Comparison of ENCODE assay signal across 16 mouse cellular contexts in genomic region chr6:89381851-89382250, GRCm38 (mm10).
"Had no signal": no experiment of that assay in that cellular context is flagged by ENCODE, and none has a peak within 500 bp of the region (broad histone marks: within the 10 kb centered on the region; RNA-seq: fewer than 3 reads in every experiment).

No protein-coding gene starts in this region.

- H3K9me3 ChIP-seq: limb, embryonic 15.5 days; midbrain, embryonic 12.5 days; neural tube, embryonic 13.5 days; stomach, embryonic 15.5 days had no signal

- H3K4me3 ChIP-seq: limb, embryonic 15.5 days; midbrain, embryonic 12.5 days; neural tube, embryonic 13.5 days; stomach, embryonic 15.5 days had no signal

- H3K4me1 ChIP-seq: limb, embryonic 15.5 days; midbrain, embryonic 12.5 days; neural tube, embryonic 13.5 days; stomach, embryonic 15.5 days had no signal

- ATAC-seq: lung, postnatal 0 days; midbrain, embryonic 16.5 days had no signal

- H3K4me2 ChIP-seq: limb, embryonic 15.5 days; midbrain, embryonic 12.5 days; neural tube, embryonic 13.5 days; stomach, embryonic 15.5 days had no signal

- H3K36me3 ChIP-seq: limb, embryonic 15.5 days; midbrain, embryonic 12.5 days; neural tube, embryonic 13.5 days; stomach, embryonic 15.5 days had no signal

- DNase-seq: kidney, adult 11 months; kidney, postnatal 14 days; left cerebral cortex, postnatal 4 days; lung, adult 2 months; lung, postnatal 36 days; retina, postnatal 1 day; right cerebral cortex, postnatal 14 days; thymus, adult 2 months; thymus, postnatal 25 days had no signal

- H3K9ac ChIP-seq: limb, embryonic 15.5 days; liver, embryonic 14.5 days; midbrain, embryonic 12.5 days; neural tube, embryonic 13.5 days; stomach, embryonic 15.5 days had no signal

- H3K27me3 ChIP-seq: limb, embryonic 15.5 days; neural tube, embryonic 13.5 days; stomach, embryonic 15.5 days had no signal

- H3K27ac ChIP-seq: limb, embryonic 15.5 days; liver, embryonic 14.5 days; midbrain, embryonic 12.5 days; neural tube, embryonic 13.5 days; stomach, embryonic 15.5 days had no signal
